Mouse (Mus musculus) cortical plate, adult 2 months (tissue): ENCODE data around the gene Syt13. TPM values are rescaled to one million over a fixed set of nuclear protein-coding genes. Genes with fewer than 3 reads are reported as not detected.

Experiments used
- H3K27ac ChIP-seq: fragments of 200-500 bp; 2 replicates; pipeline ENCODE4 v1.5.1; 2012; ENCODE audit warnings: low read length, control low read depth, inconsistent platforms; ENCODE audit not compliant: insufficient read depth
- H3K4me1 ChIP-seq: fragments of 200-500 bp; 2 replicates; pipeline ENCODE4 v1.6.1; 2011; ENCODE audit warnings: low read length; ENCODE audit not compliant: control insufficient read depth, insufficient read depth
- H3K4me3 ChIP-seq: fragments of 200-500 bp; 2 replicates; pipeline ENCODE4 v1.5.1; 2011; ENCODE audit warnings: mild to moderate bottlenecking, low read length, control low read depth; ENCODE audit not compliant: insufficient read depth
- CTCF ChIP-seq: fragments of 200-500 bp; IDR thresholded peaks from 2 replicates; pipeline ENCODE4 v1.5.1; 2011; ENCODE audit warnings: mild to moderate bottlenecking, control low read depth, low read length; ENCODE audit not compliant: insufficient read depth; ENCODE audit errors: extremely low read depth
- POLR2A ChIP-seq: fragments of 200-500 bp; IDR thresholded peaks from 2 replicates; pipeline ENCODE4 v1.6.1; 2011; ENCODE audit warnings: mild to moderate bottlenecking, low read length, control low read depth; ENCODE audit not compliant: insufficient read depth; ENCODE audit errors: extremely low read depth
- polyA plus RNA-seq: library from polyadenylated mRNA; depleted of rRNA; stranded (reverse); fragments of >200 nt; gene quantifications from 2 replicates; pipeline ENCODE4 v1.2.3, GENCODE M21; 2012

The Syt13 gene
- polyA plus RNA-seq, 1 experiment, result 146 TPM

GRCm38 (mm10) chr2:92973646-92974045 is 58.7 kb downstream of the Syt13 start:
- Histone ChIP-seq H3K4me3 (no peak overlapping the region), H3K27ac (no peak overlapping the region), H3K4me1 (no peaks in the 10 kb centered on the region)
- TF ChIP-seq CTCF, result no peak

- TF ChIP-seq CTCF (no peak), POLR2A (no peak)
- no peak overlapping the region for H3K4me3 ChIP-seq
- H3K27ac ChIP-seq, result no peak overlapping the region
- no peaks in the 10 kb centered on the region for H3K4me1 ChIP-seq
These were observed 60.3 kb downstream of the Syt13 start for GRCm38 (mm10) chr2:92975031-92975790.

GRCm38 (mm10) chr2:92980165-92980564 is 65.3 kb downstream of the Syt13 start:
- H3K4me1 ChIP-seq, result no peaks in the 10 kb centered on the region
- TF ChIP-seq POLR2A, result no peak
- no peak for TF ChIP-seq CTCF
- H3K4me3 ChIP-seq, result no peak overlapping the region
- no peak overlapping the region for H3K27ac ChIP-seq

- Histone ChIP-seq H3K4me1 (no peaks in the 10 kb centered on the region), H3K27ac (no peak overlapping the region), H3K4me3 (no peak overlapping the region)
- TF ChIP-seq CTCF (no peak), POLR2A (no peak)
These were observed 67.8 kb downstream of the Syt13 start for GRCm38 (mm10) chr2:92982591-92983272.

- H3K27ac ChIP-seq, result no peak overlapping the region
These were observed 68.3 kb downstream of the Syt13 start for GRCm38 (mm10) chr2:92983273-92983620.

GRCm38 (mm10) chr2:92984321-92985108 is 69.6 kb downstream of the Syt13 start:
- Histone ChIP-seq H3K27ac (no peak overlapping the region), H3K4me1 (peaks cover 3% of the 10 kb centered on the region; the same call in 1 of the 2 replicates), H3K4me3 (no peak overlapping the region)
- TF ChIP-seq CTCF (no peak), POLR2A (no peak)

More at GRCm38 (mm10) chr2:92983273-92983620, 68.3 kb downstream of the Syt13 start:
- Histone ChIP-seq H3K4me3 (no peak overlapping the region), H3K4me1 (no peaks in the 10 kb centered on the region)
- TF ChIP-seq POLR2A (no peak), CTCF (no peak)

GRCm38 (mm10) chr2:92985171-92985570 is 70.3 kb downstream of the Syt13 start:
- H3K27ac ChIP-seq, result no peak overlapping the region
- H3K4me1 ChIP-seq, result peaks cover 3% of the 10 kb centered on the region; the same call in 1 of the 2 replicates
- TF ChIP-seq POLR2A, result no peak
- TF ChIP-seq CTCF, result no peak
- no peak overlapping the region for H3K4me3 ChIP-seq

GRCm38 (mm10) chr2:92985600-92985999 is 70.7 kb downstream of the Syt13 start:
- peaks cover 3% of the 10 kb centered on the region; the same call in 1 of the 2 replicates for H3K4me1 ChIP-seq
- H3K4me3 ChIP-seq, result no peak overlapping the region
- TF ChIP-seq POLR2A, result no peak
- no peak for TF ChIP-seq CTCF
- no peak overlapping the region for H3K27ac ChIP-seq

- Histone ChIP-seq H3K27ac (no peak overlapping the region), H3K4me3 (no peak overlapping the region), H3K4me1 (peaks cover 3% of the 10 kb centered on the region; the same call in 1 of the 2 replicates)
- TF ChIP-seq CTCF (no peak), POLR2A (no peak)
These were observed 72.3 kb downstream of the Syt13 start for GRCm38 (mm10) chr2:92987108-92987618.

- TF ChIP-seq CTCF, result peak; percentile 47
- no peak for TF ChIP-seq POLR2A
- no peak overlapping the region for H3K27ac ChIP-seq
These were observed 73.2 kb downstream of the Syt13 start for GRCm38 (mm10) chr2:92987901-92988631.

More at GRCm38 (mm10) chr2:92987901-92988631, 73.2 kb downstream of the Syt13 start:
- H3K4me1 ChIP-seq, result peaks cover 3% of the 10 kb centered on the region; the same call in 1 of the 2 replicates
- H3K4me3 ChIP-seq, result no peak overlapping the region
